Mouse (Mus musculus): ENCODE results near the gene Mgat4b. TPM values are rescaled to one million over a fixed set of nuclear protein-coding genes. Genes with fewer than 3 reads are reported as not detected.
"Not testable (repeated sequence)": the region's sequence is repeated elsewhere in the genome, so short reads cannot be mapped to it uniquely, and the experiment has no call there.

Mgat4b gene
- 19.5 and 20.8 TPM in 2 replicates for polyA plus RNA-seq (2012; rRNA removed)

- Histone ChIP-seq H3K4me3 (ENCODE audit: control insufficient read depth, low read depth, low read length) (peak within 1 kb of the TSS; percentile 95), H3K4me1 (ENCODE audit: control insufficient read depth, insufficient read depth, low read length) (peaks cover 2% of the 10 kb centered on the region), H3K36me3 (ENCODE audit: control insufficient read depth, insufficient read depth, low read length) (peaks cover 4% of the 10 kb centered on the region), H3K27me3 (ENCODE audit: control insufficient read depth, insufficient read depth, low read length) (no peaks in the 10 kb centered on the region), H3K27ac (ENCODE audit: control insufficient read depth, insufficient read depth, low read depth, low read length) (peak within 1 kb of the TSS; percentile 96)
- TF ChIP-seq CTCF (IDR thresholded peaks at IDR 0.05; ENCODE audit: control insufficient read depth, insufficient read depth, insufficient replicate concordance, low read depth, low read length) (no peak), POLR2A (IDR thresholded peaks at IDR 0.05; ENCODE audit: control insufficient read depth, low read depth, low read length) (peak; percentile 96)
Observed at GRCm38 (mm10) chr11:50210505-50211151, at the start of gene Mgat4b, which contains the start of gene Sqstm1. Gene Mgat4b (plus strand): TSS chr11:50210890. Gene Sqstm1 (minus strand): TSS chr11:50210827.

GRCm38 (mm10) chr11:50161578-50162304, 48.9 kb upstream of the Mgat4b start:
- no peak for TF ChIP-seq POLR2A (IDR thresholded peaks at IDR 0.05; ENCODE audit: control insufficient read depth, low read depth, low read length)
- peak; percentile 93; the same call in 1 of the 2 replicates for TF ChIP-seq CTCF (IDR thresholded peaks at IDR 0.05; ENCODE audit: control insufficient read depth, insufficient read depth, insufficient replicate concordance, low read depth, low read length)
- H3K36me3 ChIP-seq (ENCODE audit: control insufficient read depth, insufficient read depth, low read length) = no peaks in the 10 kb centered on the region
- no peak overlapping the region for H3K27ac ChIP-seq (ENCODE audit: control insufficient read depth, insufficient read depth, low read depth, low read length)
- H3K4me1 ChIP-seq (ENCODE audit: control insufficient read depth, insufficient read depth, low read length) = no peaks in the 10 kb centered on the region
- no peaks in the 10 kb centered on the region for H3K27me3 ChIP-seq (ENCODE audit: control insufficient read depth, insufficient read depth, low read length)
- no peak overlapping the region for H3K4me3 ChIP-seq (ENCODE audit: control insufficient read depth, low read depth, low read length)

- Histone ChIP-seq H3K4me1 (ENCODE audit: control insufficient read depth, insufficient read depth, low read length) (no peaks in the 10 kb centered on the region), H3K36me3 (ENCODE audit: control insufficient read depth, insufficient read depth, low read length) (no peaks in the 10 kb centered on the region), H3K27me3 (ENCODE audit: control insufficient read depth, insufficient read depth, low read length) (no peaks in the 10 kb centered on the region), H3K4me3 (ENCODE audit: control insufficient read depth, low read depth, low read length) (no peak overlapping the region), H3K27ac (ENCODE audit: control insufficient read depth, insufficient read depth, low read depth, low read length) (no peak overlapping the region)
- TF ChIP-seq POLR2A (IDR thresholded peaks at IDR 0.05; ENCODE audit: control insufficient read depth, low read depth, low read length) = no peak
- TF ChIP-seq CTCF (IDR thresholded peaks at IDR 0.05; ENCODE audit: control insufficient read depth, insufficient read depth, insufficient replicate concordance, low read depth, low read length) = no peak
Observed at GRCm38 (mm10) chr11:50162338-50163050, 48.2 kb upstream of the Mgat4b start.

GRCm38 (mm10) chr11:50168352-50168751, 42.3 kb upstream of the Mgat4b start:
- peaks cover 4% of the 10 kb centered on the region; the same call in 1 of the 2 replicates for H3K4me1 ChIP-seq (ENCODE audit: control insufficient read depth, insufficient read depth, low read length)
- H3K4me3 ChIP-seq (ENCODE audit: control insufficient read depth, low read depth, low read length) = no peak overlapping the region
- no peaks in the 10 kb centered on the region for H3K27me3 ChIP-seq (ENCODE audit: control insufficient read depth, insufficient read depth, low read length)
- H3K36me3 ChIP-seq (ENCODE audit: control insufficient read depth, insufficient read depth, low read length) = no peaks in the 10 kb centered on the region
- TF ChIP-seq CTCF (IDR thresholded peaks at IDR 0.05; ENCODE audit: control insufficient read depth, insufficient read depth, insufficient replicate concordance, low read depth, low read length) (no peak), POLR2A (IDR thresholded peaks at IDR 0.05; ENCODE audit: control insufficient read depth, low read depth, low read length) (no peak)
- no peak overlapping the region for H3K27ac ChIP-seq (ENCODE audit: control insufficient read depth, insufficient read depth, low read depth, low read length)

GRCm38 (mm10) chr11:50174111-50174729, 36.5 kb upstream of the Mgat4b start, which contains the start of gene Mrnip:
Gene Mrnip (plus strand): TSS chr11:50174444.
- H3K4me3 ChIP-seq (ENCODE audit: control insufficient read depth, low read depth, low read length) = peak within 1 kb of the TSS; percentile 91
- H3K4me1 ChIP-seq (ENCODE audit: control insufficient read depth, insufficient read depth, low read length); H3K36me3 ChIP-seq (ENCODE audit: control insufficient read depth, insufficient read depth, low read length); H3K27me3 ChIP-seq (ENCODE audit: control insufficient read depth, insufficient read depth, low read length): not testable (repeated sequence)
- H3K27ac ChIP-seq (ENCODE audit: control insufficient read depth, insufficient read depth, low read depth, low read length) = peak within 1 kb of the TSS; percentile 73

GRCm38 (mm10) chr11:50174730-50175187, 35.9 kb upstream of the Mgat4b start:
- Histone ChIP-seq H3K4me3 (ENCODE audit: control insufficient read depth, low read depth, low read length) (peak overlapping the region; percentile 91), H3K27me3 (ENCODE audit: control insufficient read depth, insufficient read depth, low read length) (no peaks in the 10 kb centered on the region), H3K36me3 (ENCODE audit: control insufficient read depth, insufficient read depth, low read length) (peaks cover 4% of the 10 kb centered on the region), H3K27ac (ENCODE audit: control insufficient read depth, insufficient read depth, low read depth, low read length) (peak overlapping the region; percentile 54), H3K4me1 (ENCODE audit: control insufficient read depth, insufficient read depth, low read length) (peaks cover 2% of the 10 kb centered on the region; the same call in 1 of the 2 replicates)
- TF ChIP-seq CTCF (IDR thresholded peaks at IDR 0.05; ENCODE audit: control insufficient read depth, insufficient read depth, insufficient replicate concordance, low read depth, low read length) (no peak), POLR2A (IDR thresholded peaks at IDR 0.05; ENCODE audit: control insufficient read depth, low read depth, low read length) (peak; percentile 87)

Measured in testis, adult 2 months (tissue).